Mouse (Mus musculus) fat pad, adult 2 months (tissue): Measurements from ENCODE around the gene Abca13.

ENCODE experiments used
- DNase-seq: peaks from one replicate; pipeline ENCODE4 v3.0.0-alpha.2; 2011; ENCODE audit warnings: low read depth, low spot score; ENCODE audit errors: extremely low read depth

The Abca13 gene

GRCm38 (mm10) chr11:9528556-9528955 is 336.8 kb downstream of the Abca13 start:
- peak; percentile 54 for DNase-seq

- no peak for DNase-seq
These were observed 340.0 kb downstream of the Abca13 start for GRCm38 (mm10) chr11:9531715-9532114.

- no peak for DNase-seq
These were observed 341.4 kb downstream of the Abca13 start for GRCm38 (mm10) chr11:9533189-9533588.

GRCm38 (mm10) chr11:9533658-9534202 is 342.0 kb downstream of the Abca13 start:
- no peak for DNase-seq

GRCm38 (mm10) chr11:9536811-9537210 is 345.1 kb downstream of the Abca13 start:
- DNase-seq, result no peak

GRCm38 (mm10) chr11:9538328-9538727 is 346.6 kb downstream of the Abca13 start:
- DNase-seq, result no peak

- no peak for DNase-seq
These were observed 368.3 kb downstream of the Abca13 start for GRCm38 (mm10) chr11:9560026-9560425.

GRCm38 (mm10) chr11:9568302-9568701 is 376.6 kb downstream of the Abca13 start:
- no peak for DNase-seq

- no peak for DNase-seq
These were observed 378.6 kb downstream of the Abca13 start for GRCm38 (mm10) chr11:9570319-9570718.

- no peak for DNase-seq
These were observed 383.2 kb downstream of the Abca13 start for GRCm38 (mm10) chr11:9574894-9575293.

- DNase-seq, result no peak
These were observed 400.1 kb downstream of the Abca13 start for GRCm38 (mm10) chr11:9591757-9592316.

GRCm38 (mm10) chr11:9597299-9597698 is 405.6 kb downstream of the Abca13 start:
- DNase-seq, result no peak

- DNase-seq, result no peak
These were observed 409.4 kb downstream of the Abca13 start for GRCm38 (mm10) chr11:9601096-9601495.

- DNase-seq, result no peak
These were observed 410.4 kb downstream of the Abca13 start for GRCm38 (mm10) chr11:9602137-9602536.

- no peak for DNase-seq
These were observed 416.5 kb downstream of the Abca13 start for GRCm38 (mm10) chr11:9608249-9608648.

- DNase-seq, result no peak
These were observed 417.3 kb downstream of the Abca13 start for GRCm38 (mm10) chr11:9609075-9609474.

GRCm38 (mm10) chr11:9616133-9616532 is 424.4 kb downstream of the Abca13 start:
- DNase-seq, result no peak

GRCm38 (mm10) chr11:9616665-9617064 is 424.9 kb downstream of the Abca13 start:
- DNase-seq, result no peak

GRCm38 (mm10) chr11:9619986-9620385 is 428.2 kb downstream of the Abca13 start:
- no peak for DNase-seq

- DNase-seq, result no peak
These were observed 431.1 kb downstream of the Abca13 start for GRCm38 (mm10) chr11:9622888-9623287.

- DNase-seq, result no peak
These were observed 433.0 kb downstream of the Abca13 start for GRCm38 (mm10) chr11:9624753-9625152.

- DNase-seq, result no peak
These were observed 434.1 kb downstream of the Abca13 start for GRCm38 (mm10) chr11:9625812-9626211.

- no peak for DNase-seq
These were observed 455.5 kb downstream of the Abca13 start for GRCm38 (mm10) chr11:9647272-9647671.
